Mouse (Mus musculus): ENCODE measurements around the gene Vmn2r100. TPM values are rescaled to one million over a fixed set of nuclear protein-coding genes. Genes with fewer than 3 reads are reported as not detected.

Vmn2r100 gene
- polyA plus RNA-seq (2014; fragmentation: Illumina TruSeq; extraction: RNeasy Lipid Tissue Mini Kit (QIAGEN cat#74804); ENCODE audit: low replicate concordance): not detected

GRCm38 (mm10) chr17:19504432-19504831 lies at the start of gene Vmn2r100:
Gene Vmn2r100 (plus strand): TSS chr17:19504732.

GRCm38 (mm10) chr17:19576927-19577326 lies 72.4 kb downstream of the Vmn2r100 start, which contains the start of gene Vmn2r101:
Gene Vmn2r101 (plus strand): TSS chr17:19577227.

Other genes starting within 250 kb of the Vmn2r100 start
- not detected for gene Vmn2r99, start 142.8 kb upstream of the Vmn2r100 start, polyA plus RNA-seq (2014; fragmentation: Illumina TruSeq; extraction: RNeasy Lipid Tissue Mini Kit (QIAGEN cat#74804); ENCODE audit: low replicate concordance)
- not detected for gene Vmn2r101, start 72.5 kb downstream of the Vmn2r100 start, polyA plus RNA-seq (2014; fragmentation: Illumina TruSeq; extraction: RNeasy Lipid Tissue Mini Kit (QIAGEN cat#74804); ENCODE audit: low replicate concordance)
- gene Vmn2r102, start 155.6 kb downstream of the Vmn2r100 start, polyA plus RNA-seq (2014; fragmentation: Illumina TruSeq; extraction: RNeasy Lipid Tissue Mini Kit (QIAGEN cat#74804); ENCODE audit: low replicate concordance): not detected

All from small intestine, adult 10 weeks (tissue).